Mouse (Mus musculus) stomach, postnatal 0 days (tissue): Measurements from ENCODE around the gene 1810065E05Rik. TPM values are rescaled to one million over a fixed set of nuclear protein-coding genes. Genes with fewer than 3 reads are reported as not detected.

Experiments
- ATAC-seq: fragments of 200-750 bp; cut with Nextera tagmentation; 2 replicates; pipeline ENCODE4 v1.8.0; 2017; ENCODE audit not compliant: low FRiP score, low TSS enrichment
- DNase-seq: peaks from one replicate; pipeline ENCODE4 v3.0.0-alpha.2; 2016; ENCODE audit warnings: low spot score
- H3K27ac ChIP-seq: fragments of 300-500 bp; sonication (generic); replicated peaks from 2 replicates; pipeline ENCODE4 v1.5.1; 2014; ENCODE audit warnings: mild to moderate bottlenecking, control low read depth
- H3K27me3 ChIP-seq: fragments of 300-500 bp; sonication (generic); 2 replicates; pipeline ENCODE4 v1.6.1; 2014; ENCODE audit warnings: low read length; ENCODE audit not compliant: control insufficient read depth, insufficient read depth
- H3K36me3 ChIP-seq: fragments of 300-500 bp; sonication (generic); 2 replicates; pipeline ENCODE4 v1.6.1; 2014; ENCODE audit warnings: low read length, mixed read lengths; ENCODE audit not compliant: control insufficient read depth, insufficient read depth
- H3K4me1 ChIP-seq: fragments of 300-500 bp; sonication (generic); replicated peaks from 2 replicates; pipeline ENCODE4 v1.6.1; 2014; ENCODE audit warnings: antibody characterized with exemption; ENCODE audit not compliant: control insufficient read depth, insufficient read depth
- H3K4me2 ChIP-seq: fragments of 300-500 bp; sonication (generic); replicated peaks from 2 replicates; pipeline ENCODE4 v1.6.1; 2014; ENCODE audit warnings: low read depth, mild to moderate bottlenecking, control low read depth, moderate library complexity
- H3K4me3 ChIP-seq: fragments of 300-500 bp; sonication (generic); 2 replicates; pipeline ENCODE4 v1.5.1; 2014; ENCODE audit warnings: low read depth, low read length, control low read depth
- H3K9ac ChIP-seq: fragments of 300-500 bp; sonication (generic); 2 replicates; pipeline ENCODE4 v1.6.1; 2014; ENCODE audit warnings: mild to moderate bottlenecking, low read length, control low read depth, mixed read lengths
- H3K9me3 ChIP-seq: fragments of 300-500 bp; sonication (generic); 2 replicates; pipeline ENCODE4 v1.6.1; 2016; ENCODE audit warnings: low read length; ENCODE audit not compliant: control insufficient read depth
- CTCF ChIP-seq: IDR thresholded peaks from 2 replicates; pipeline ENCODE4 v1.5.1; 2016; ENCODE audit warnings: antibody characterized with exemption, low read depth, mild to moderate bottlenecking, moderate library complexity
- EP300 ChIP-seq: optimal IDR thresholded peaks from 2 replicates; pipeline ENCODE3; 2016; ENCODE audit warnings: antibody characterized with exemption
- WGBS: fragments of 180-500 bp; shearing (Covaris S2); extraction: QIAGEN DNeasy Blood & Tissue Kit; methylation state at CpG from one replicate; pipeline ENCODE4 v1.1.7; 2014; 5-methylcytosine and 5-hydroxymethylcytosine counted together
- polyA plus RNA-seq: library from polyadenylated mRNA; unstranded; fragments of >200 nt; fragmentation: Nextera tagmentation; extraction: Ambion mirVana; gene quantifications from 2 replicates; pipeline ENCODE4 v1.2.1, GENCODE M21; 2015

1810065E05Rik gene
- 1.6 and 3.3 TPM in 2 replicates for polyA plus RNA-seq

GRCm38 (mm10) chr11:58420815-58421214 is at the start of gene 1810065E05Rik:
Gene 1810065E05Rik (plus strand): TSS chr11:58421111.
- Histone ChIP-seq H3K4me3 (no peak within 1 kb of the TSS), H3K27me3 (no peaks in the 10 kb centered on the region), H3K4me1 (0 out of 2 replicates have a peak, but pooled peaks cover 3% of the 10 kb centered on the region), H3K36me3 (no peaks in the 10 kb centered on the region), H3K9ac (no peak within 1 kb of the TSS), H3K9me3 (no peaks in the 10 kb centered on the region), H3K4me2 (no peak within 1 kb of the TSS), H3K27ac (no peak within 1 kb of the TSS)
- DNase-seq (no peak), ATAC-seq (no peak)
- WGBS = 24% methylated on average over 1 of the region's 1 CpGs
- TF ChIP-seq CTCF (no peak), EP300 (no peak)

GRCm38 (mm10) chr11:58377273-58377672 is 43.6 kb upstream of the 1810065E05Rik start:
- DNase-seq (no peak), ATAC-seq (no peak)
- no peak overlapping the region for H3K4me2 ChIP-seq
- WGBS = 63% methylated on average over 2 of the region's 2 CpGs
- TF ChIP-seq EP300 (no peak), CTCF (no peak)
- no peaks in the 10 kb centered on the region for H3K27me3 ChIP-seq
- no peaks in the 10 kb centered on the region for H3K9me3 ChIP-seq
- H3K9ac ChIP-seq = no peak overlapping the region
- no peaks in the 10 kb centered on the region for H3K36me3 ChIP-seq
- no peak overlapping the region for H3K4me3 ChIP-seq
- H3K27ac ChIP-seq = no peak overlapping the region
- H3K4me1 ChIP-seq = no peaks in the 10 kb centered on the region

GRCm38 (mm10) chr11:58377686-58378085 is 43.2 kb upstream of the 1810065E05Rik start:
- Histone ChIP-seq H3K9me3 (no peaks in the 10 kb centered on the region), H3K27ac (no peak overlapping the region), H3K36me3 (no peaks in the 10 kb centered on the region), H3K9ac (no peak overlapping the region), H3K4me1 (no peaks in the 10 kb centered on the region), H3K4me2 (no peak overlapping the region), H3K4me3 (no peak overlapping the region), H3K27me3 (no peaks in the 10 kb centered on the region)
- ATAC-seq (no peak), DNase-seq (no peak)
- 20% methylated on average over 1 of the region's 1 CpGs for WGBS
- no peak for TF ChIP-seq CTCF

GRCm38 (mm10) chr11:58378763-58379278 is 42.1 kb upstream of the 1810065E05Rik start, which contains the start of gene Lypd8:
Gene Lypd8 (plus strand): TSS chr11:58379043.
- Histone ChIP-seq H3K4me1 (no peaks in the 10 kb centered on the region), H3K36me3 (no peaks in the 10 kb centered on the region), H3K27ac (peak within 1 kb of the TSS; percentile 78; the same call in 1 of the 2 replicates), H3K4me2 (peak within 1 kb of the TSS; percentile 21; the same call in 1 of the 2 replicates), H3K27me3 (no peaks in the 10 kb centered on the region), H3K9ac (peak within 1 kb of the TSS; percentile 38; the same call in 1 of the 2 replicates), H3K9me3 (no peaks in the 10 kb centered on the region), H3K4me3 (peak within 1 kb of the TSS; percentile 19; the same call in 1 of the 2 replicates)
- DNase-seq (no peak), ATAC-seq (no peak)
- 87% methylated on average over 3 of the region's 3 CpGs for WGBS
- TF ChIP-seq EP300 = no peak
- no peak for TF ChIP-seq CTCF

- Histone ChIP-seq H3K4me2 (peak overlapping the region; percentile 21; the same call in 1 of the 2 replicates), H3K4me3 (peak overlapping the region; percentile 19; the same call in 1 of the 2 replicates), H3K36me3 (no peaks in the 10 kb centered on the region), H3K27ac (peak overlapping the region; percentile 78; the same call in 1 of the 2 replicates), H3K9me3 (no peaks in the 10 kb centered on the region), H3K9ac (peak overlapping the region; percentile 38; the same call in 1 of the 2 replicates), H3K4me1 (no peaks in the 10 kb centered on the region), H3K27me3 (no peaks in the 10 kb centered on the region)
- WGBS = 82% methylated on average over 1 of the region's 1 CpGs
- TF ChIP-seq EP300 = no peak
- TF ChIP-seq CTCF = no peak
- ATAC-seq (no peak), DNase-seq (no peak)
Observed at GRCm38 (mm10) chr11:58379516-58379915, 41.4 kb upstream of the 1810065E05Rik start.

DNA sequence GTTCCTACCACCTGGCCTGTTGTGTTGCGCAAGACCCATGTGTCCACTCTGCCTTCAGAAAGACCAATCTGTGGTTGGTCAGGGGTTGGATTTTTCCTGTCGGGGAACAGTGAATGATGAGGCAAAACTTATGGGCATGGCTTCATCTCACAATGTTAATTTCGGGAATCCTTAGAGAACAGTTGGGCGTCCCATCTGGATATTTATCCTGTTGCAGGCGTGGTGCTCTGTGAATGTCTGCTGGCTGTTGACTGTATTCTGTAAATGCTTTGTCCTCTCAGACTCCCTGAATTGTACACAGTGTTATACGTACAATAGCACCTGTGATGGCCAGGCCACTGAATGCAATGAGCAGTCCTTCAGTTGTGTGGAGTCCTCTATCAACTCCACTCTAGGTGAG is 38.4 kb upstream of the 1810065E05Rik start:
- Histone ChIP-seq H3K4me2 (no peak overlapping the region), H3K36me3 (no peaks in the 10 kb centered on the region), H3K4me1 (no peaks in the 10 kb centered on the region), H3K27me3 (no peaks in the 10 kb centered on the region), H3K4me3 (no peak overlapping the region), H3K9me3 (no peaks in the 10 kb centered on the region), H3K27ac (no peak overlapping the region), H3K9ac (no peak overlapping the region)
- no peak for TF ChIP-seq EP300
- TF ChIP-seq CTCF = no peak
- DNase-seq (no peak), ATAC-seq (no peak)
- WGBS = 87% methylated on average over 6 of the region's 6 CpGs
